Mouse (Mus musculus) heart, adult 8-10 months (tissue): Measurements from ENCODE around the gene Olfr293. TPM values are rescaled to one million over a fixed set of nuclear protein-coding genes. Genes with fewer than 3 reads are reported as not detected.

ENCODE experiments used
- DNase-seq: peaks from one replicate; pipeline ENCODE4 v3.0.0; 2022; ENCODE audit warnings: low spot score
- total RNA-seq, 4 experiments: library from RNA; stranded (reverse); gene quantifications; 2 replicates each; pipeline ENCODE4 v1.2.4; 2022

Olfr293 gene
- total RNA-seq, result not detected

DNA sequence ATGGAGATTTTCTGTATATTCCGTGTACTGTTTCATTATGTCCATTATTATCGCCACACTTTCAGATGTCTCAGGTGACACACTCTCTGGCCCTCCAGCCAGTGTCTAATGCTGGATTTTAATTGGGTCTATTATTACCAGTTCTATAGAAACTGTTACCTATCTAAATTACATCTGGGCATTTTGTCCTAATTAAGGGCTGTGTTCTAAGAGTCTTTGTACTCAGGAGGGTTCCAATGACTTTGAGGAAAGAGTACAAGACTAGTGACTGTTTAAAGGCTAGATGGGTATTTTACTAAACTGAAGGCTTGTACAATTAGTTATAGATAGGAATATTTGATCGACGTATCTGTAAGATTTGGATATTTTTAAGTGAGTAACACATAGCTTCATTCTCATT is at the start of gene Olfr293:
Gene Olfr293 (plus strand): TSS at position 301 of the 400 bp plus-strand sequence.
- no peak for DNase-seq

DNA sequence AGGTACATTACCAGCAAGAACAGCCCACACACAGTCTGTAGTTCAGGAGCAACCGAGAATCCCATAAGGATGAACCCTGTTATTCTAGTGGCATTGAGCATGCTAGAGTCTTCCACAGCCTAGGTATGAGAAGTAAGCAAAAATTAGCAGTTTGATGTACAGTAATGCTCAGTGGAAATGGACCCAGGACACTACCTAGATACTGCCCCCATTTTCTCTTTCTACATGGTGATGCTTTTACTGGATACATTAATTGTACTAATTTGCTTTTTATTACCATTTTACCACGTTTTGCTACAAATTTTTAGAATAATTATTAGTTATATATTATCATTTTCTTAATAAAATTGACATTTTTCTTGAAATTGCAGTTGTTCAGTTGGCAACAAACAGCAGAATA is 32.3 kb upstream of the Olfr293 start, which contains the start of gene Olfr294:
Gene Olfr294 (minus strand): TSS at position 101 of the 400 bp plus-strand sequence.
- DNase-seq, result no peak

GRCm38 (mm10) chr7:86688030-86688429 is 39.2 kb downstream of the Olfr293 start, which contains the start of gene Olfr292:
Gene Olfr292 (plus strand): TSS chr7:86688330.
- no peak for DNase-seq

Other genes starting within 250 kb of the Olfr293 start
- gene Olfr301, start 245.2 kb upstream of the Olfr293 start, total RNA-seq, result not detected
- gene Olfr299, start 189.1 kb upstream of the Olfr293 start, total RNA-seq, result not detected
- not detected for gene Olfr298, start 156.6 kb upstream of the Olfr293 start, total RNA-seq
- not detected for gene Olfr297, start 129.1 kb upstream of the Olfr293 start, total RNA-seq
- gene Olfr295, start 65.2 kb upstream of the Olfr293 start, total RNA-seq, result not detected
- not detected for gene Olfr294, start 32.4 kb upstream of the Olfr293 start, total RNA-seq
- gene Olfr292, start 39.3 kb downstream of the Olfr293 start, total RNA-seq, result not detected
- gene Folh1, start 126.9 kb downstream of the Olfr293 start, total RNA-seq, result under 1 TPM in 2 of 4 experiments, not detected in 2; 0.13 to 0.19 TPM
- gene Vmn2r77, start 146.0 kb downstream of the Olfr293 start, total RNA-seq, result not detected